Mouse (Mus musculus) brain, embryonic 14.5 days (tissue): ENCODE measurements around the gene Rpap3. TPM values are rescaled to one million over a fixed set of nuclear protein-coding genes. Genes with fewer than 3 reads are reported as not detected.

Experiments
- DNase-seq: peaks from one replicate; pipeline ENCODE4 v3.0.0-alpha.2; 2011; ENCODE audit warnings: low read depth
- CTCF ChIP-seq: fragments of 200-500 bp; IDR thresholded peaks from 2 replicates; pipeline ENCODE4 v1.5.1; 2012; ENCODE audit warnings: inconsistent platforms, mild to moderate bottlenecking, moderate library complexity, borderline replicate concordance; ENCODE audit not compliant: insufficient read depth, insufficient read length; ENCODE audit errors: extremely low read depth
- POLR2A ChIP-seq: fragments of 200-500 bp; IDR thresholded peaks from 2 replicates; pipeline ENCODE4 v1.6.1; 2012; ENCODE audit warnings: mild to moderate bottlenecking, inconsistent platforms, borderline replicate concordance; ENCODE audit not compliant: poor library complexity, insufficient read depth, insufficient read length, severe bottlenecking; ENCODE audit errors: extremely low read depth
- polyA plus RNA-seq: library from polyadenylated mRNA; depleted of rRNA; stranded (reverse); fragments of >200 nt; gene quantifications from 2 replicates; pipeline ENCODE4 v1.2.3, GENCODE M21; 2012; rRNA removed

The Rpap3 gene
- polyA plus RNA-seq, 1 experiment, result 26.0 TPM

- DNase-seq, result peak; percentile 94
- TF ChIP-seq POLR2A (0 out of 2 replicates have a peak, but pooled peaks have one; percentile 8), CTCF (peak; percentile 86)
Observed at GRCm38 (mm10) chr15:97663750-97664406, 41.7 kb downstream of the Rpap3 start.

DNA sequence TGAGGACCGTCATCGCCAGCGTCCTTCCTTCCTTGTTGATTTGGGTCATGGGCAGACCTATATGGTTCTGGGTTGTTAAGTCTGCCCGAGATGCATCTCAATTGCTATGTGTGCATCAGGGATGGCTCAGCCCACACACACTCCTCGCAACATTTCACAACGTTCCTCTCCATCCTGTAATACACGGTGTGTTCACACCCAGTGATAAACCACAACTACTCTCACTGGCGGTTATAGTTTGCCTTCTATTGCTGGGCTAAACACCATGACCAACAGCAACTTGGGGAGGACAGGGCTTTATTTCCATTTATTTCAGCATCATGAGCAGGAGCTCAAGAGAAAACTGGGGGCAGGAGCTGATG is 46.9 kb downstream of the Rpap3 start:
- no peak for DNase-seq
- no peak for TF ChIP-seq CTCF
- TF ChIP-seq POLR2A, result no peak

GRCm38 (mm10) chr15:97657856-97658754 is 47.5 kb downstream of the Rpap3 start:
- DNase-seq, result peak; percentile 62
- TF ChIP-seq CTCF (no peak), POLR2A (no peak)

DNA sequence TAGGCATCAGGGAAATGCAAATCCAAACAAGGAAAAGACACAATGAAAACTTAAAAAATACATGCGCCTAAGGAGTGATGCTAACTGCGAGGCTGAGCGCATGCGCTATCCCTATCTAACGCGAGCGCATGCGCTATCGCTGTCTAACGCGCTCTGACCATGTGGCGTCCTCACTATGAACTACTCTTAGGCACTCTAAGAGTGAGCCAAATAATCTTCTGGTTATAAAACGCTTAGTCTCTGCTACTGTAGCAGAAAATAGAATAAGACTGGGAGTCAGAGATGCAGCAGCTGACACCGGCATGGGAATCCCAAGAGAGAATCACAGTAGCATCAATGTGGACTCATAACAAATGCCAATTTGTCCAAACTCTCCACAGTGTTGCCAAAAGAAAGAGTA is 48.2 kb downstream of the Rpap3 start:
- DNase-seq, result no peak
- TF ChIP-seq POLR2A, result no peak

GRCm38 (mm10) chr15:97649726-97650125 is 55.9 kb downstream of the Rpap3 start:
- no peak for DNase-seq
- TF ChIP-seq POLR2A (no peak), CTCF (no peak)

- DNase-seq, result peak; percentile 48
- TF ChIP-seq CTCF (no peak), POLR2A (no peak)
Observed at GRCm38 (mm10) chr15:97648176-97648575, 57.4 kb downstream of the Rpap3 start.

- peak; percentile 41 for DNase-seq
- TF ChIP-seq POLR2A (no peak), CTCF (no peak)
Observed at GRCm38 (mm10) chr15:97646426-97646825, 59.2 kb downstream of the Rpap3 start.

GRCm38 (mm10) chr15:97643986-97644385 is 61.6 kb downstream of the Rpap3 start:
- no peak for TF ChIP-seq POLR2A
- TF ChIP-seq CTCF, result no peak

More at GRCm38 (mm10) chr15:97643986-97644385, 61.6 kb downstream of the Rpap3 start:
- no peak for DNase-seq

Other genes starting within 250 kb of the Rpap3 start
- 0.90 and 1.3 TPM in 2 replicates for gene Endou, start 25.5 kb upstream of the Rpap3 start, polyA plus RNA-seq
- gene Rapgef3, start 62.1 kb upstream of the Rpap3 start, polyA plus RNA-seq, result 19.7 and 20.4 TPM in 2 replicates
- 34.5 and 39.5 TPM in 2 replicates for gene Slc48a1, start 72.7 kb upstream of the Rpap3 start, polyA plus RNA-seq
- 78.2 and 82.1 TPM in 2 replicates for gene Hdac7, start 138.7 kb upstream of the Rpap3 start, polyA plus RNA-seq
- 0.25 and 0.26 TPM in 2 replicates for gene Vdr, start 204.8 kb upstream of the Rpap3 start, polyA plus RNA-seq